17 mouse cellular contexts compared by ENCODE assay signal in genomic region chr7:109129946-109130686, GRCm38 (mm10). TPM values are rescaled to one million over a fixed set of nuclear protein-coding genes. Genes with fewer than 3 reads are reported as not detected.
DNase-seq lines count a peak whose midpoint lies in the region; ATAC-seq lines count a peak whose summit lies in the region.
"Had no signal": no experiment of that assay in that cellular context is flagged by ENCODE, and none has a peak within 500 bp of the region (broad histone marks: within the 10 kb centered on the region; RNA-seq: fewer than 3 reads in every experiment).

No protein-coding gene starts in this region.

- H3K36me3 ChIP-seq in forebrain, embryonic 11.5 days (ENCODE audit: control insufficient read depth, insufficient read depth, low read length): no peaks in the 10 kb centered on the region
- H3K36me3 ChIP-seq in forebrain, embryonic 10.5 days (replicated peaks): peaks cover 8% of the 10 kb centered on the region; the same call in 1 of the 2 replicates
- H3K36me3 ChIP-seq in midbrain, embryonic 11.5 days (ENCODE audit: control insufficient read depth, insufficient read depth, low read length): no peaks in the 10 kb centered on the region
- no peaks in the 10 kb centered on the region for H3K36me3 ChIP-seq in midbrain, embryonic 10.5 days
- H3K36me3 ChIP-seq in midbrain, embryonic 16.5 days (ENCODE audit: control insufficient read depth, insufficient read depth, low read length): no peaks in the 10 kb centered on the region
- H3K36me3 ChIP-seq: embryonic facial prominence, embryonic 13.5 days; heart, embryonic 10.5 days had no signal

- H3K4me1 ChIP-seq in forebrain, embryonic 11.5 days (replicated peaks; ENCODE audit: control insufficient read depth, insufficient read depth, low read length): no peaks in the 10 kb centered on the region
- peaks cover 8% of the 10 kb centered on the region for H3K4me1 ChIP-seq in forebrain, embryonic 10.5 days
- H3K4me1 ChIP-seq in midbrain, embryonic 11.5 days (ENCODE audit: control insufficient read depth, insufficient read depth, low read length): no peaks in the 10 kb centered on the region
- H3K4me1 ChIP-seq in midbrain, embryonic 10.5 days: no peaks in the 10 kb centered on the region
- H3K4me1 ChIP-seq in midbrain, embryonic 16.5 days (ENCODE audit: control insufficient read depth, insufficient read depth, low read length): no peaks in the 10 kb centered on the region
- H3K4me1 ChIP-seq: embryonic facial prominence, embryonic 13.5 days had no signal

- H3K4me2 ChIP-seq in forebrain, embryonic 11.5 days (ENCODE audit: low read depth, low read length, severe bottlenecking): no peak overlapping the region
- H3K4me2 ChIP-seq in midbrain, embryonic 11.5 days: no peak overlapping the region
- H3K4me2 ChIP-seq in midbrain, embryonic 16.5 days (ENCODE audit: low read length): no peak overlapping the region
- H3K4me2 ChIP-seq: embryonic facial prominence, embryonic 13.5 days had no signal

- no peak overlapping the region for H3K4me3 ChIP-seq in forebrain, embryonic 11.5 days (ENCODE audit: low read depth, low read length)
- H3K4me3 ChIP-seq in forebrain, embryonic 10.5 days: no peak overlapping the region
- no peak overlapping the region for H3K4me3 ChIP-seq in midbrain, embryonic 11.5 days (ENCODE audit: low read depth, low read length)
- H3K4me3 ChIP-seq in midbrain, embryonic 10.5 days: no peak overlapping the region
- H3K4me3 ChIP-seq in midbrain, embryonic 16.5 days (ENCODE audit: low read depth, low read length): no peak overlapping the region
- H3K4me3 ChIP-seq: embryonic facial prominence, embryonic 13.5 days; heart, embryonic 10.5 days had no signal

- ATAC-seq in forebrain, embryonic 11.5 days (replicated peaks; ENCODE audit: low FRiP score): peak; percentile 65
- ATAC-seq in midbrain, embryonic 11.5 days (ENCODE audit: low FRiP score): no peak
- ATAC-seq in midbrain, embryonic 16.5 days: peak; percentile 25; the same call in 1 of the 2 replicates
- ATAC-seq: activated CD4-positive, CD25-positive, alpha-beta regulatory T cell, adult 4 months had no signal

- no peak overlapping the region for H3K9ac ChIP-seq in forebrain, embryonic 11.5 days (ENCODE audit: low read length)
- H3K9ac ChIP-seq in midbrain, embryonic 11.5 days (ENCODE audit: low read length): no peak overlapping the region
- no peak overlapping the region for H3K9ac ChIP-seq in midbrain, embryonic 16.5 days (ENCODE audit: low read depth, low read length)
- H3K9ac ChIP-seq: embryonic facial prominence, embryonic 13.5 days had no signal

- H3K9me3 ChIP-seq in forebrain, embryonic 11.5 days (ENCODE audit: control insufficient read depth, low read length): no peaks in the 10 kb centered on the region
- H3K9me3 ChIP-seq in forebrain, embryonic 10.5 days: no peaks in the 10 kb centered on the region
- no peaks in the 10 kb centered on the region for H3K9me3 ChIP-seq in midbrain, embryonic 11.5 days (ENCODE audit: control insufficient read depth, low read length)
- H3K9me3 ChIP-seq in midbrain, embryonic 10.5 days (replicated peaks): no peaks in the 10 kb centered on the region
- H3K9me3 ChIP-seq in midbrain, embryonic 16.5 days (replicated peaks; ENCODE audit: control insufficient read depth, low read length, poor library complexity, severe bottlenecking): no peaks in the 10 kb centered on the region
- H3K9me3 ChIP-seq: embryonic facial prominence, embryonic 13.5 days; heart, embryonic 10.5 days had no signal

- 65% methylated on average over 5 of the region's 5 CpGs for WGBS in forebrain, embryonic 11.5 days
- WGBS in forebrain, embryonic 10.5 days: 67% methylated on average over 5 of the region's 5 CpGs
- WGBS in midbrain, embryonic 11.5 days: 77% methylated on average over 5 of the region's 5 CpGs
- 77% methylated on average over 5 of the region's 5 CpGs for WGBS in midbrain, embryonic 10.5 days
- 72% methylated on average over 5 of the region's 5 CpGs for WGBS in midbrain, embryonic 16.5 days

- DNase-seq in forebrain, embryonic 11.5 days (ENCODE audit: low spot score): no peak
- no peak for DNase-seq in forebrain, embryonic 10.5 days (ENCODE audit: extremely low spot score, low spot score)
- DNase-seq in midbrain, embryonic 11.5 days (ENCODE audit: low spot score, missing footprints): peak; percentile 41
- no peak for DNase-seq in midbrain, embryonic 10.5 days (ENCODE audit: low spot score)
- peak; percentile 32 for DNase-seq in brain, adult 2 months (ENCODE audit: low read depth, low spot score)
- DNase-seq in urinary bladder, postnatal 14 days (ENCODE audit: low spot score): no peak
- no peak for DNase-seq in heart, adult 8-10 months (ENCODE audit: low spot score)
- DNase-seq: kidney, adult 2 months; left cerebral cortex, postnatal 4 days; lung, adult 18-20 months; right cerebral cortex, postnatal 25 days; thymus, postnatal 36 days had no signal

- no peaks in the 10 kb centered on the region; the same call in 1 of the 2 replicates for H3K27me3 ChIP-seq in forebrain, embryonic 11.5 days (ENCODE audit: control insufficient read depth, insufficient read depth, low read length)
- peaks cover 13% of the 10 kb centered on the region; the same call in 1 of the 2 replicates for H3K27me3 ChIP-seq in forebrain, embryonic 10.5 days (ENCODE audit: poor library complexity, severe bottlenecking)
- H3K27me3 ChIP-seq in midbrain, embryonic 11.5 days (ENCODE audit: control insufficient read depth, insufficient read depth, low read length): no peaks in the 10 kb centered on the region
- no peaks in the 10 kb centered on the region for H3K27me3 ChIP-seq in midbrain, embryonic 10.5 days (ENCODE audit: low read depth, poor library complexity, severe bottlenecking)
- no peaks in the 10 kb centered on the region for H3K27me3 ChIP-seq in midbrain, embryonic 16.5 days (ENCODE audit: control insufficient read depth, insufficient read depth, low read depth, low read length)
- H3K27me3 ChIP-seq: embryonic facial prominence, embryonic 13.5 days had no signal

- H3K27ac ChIP-seq in forebrain, embryonic 11.5 days (ENCODE audit: low read depth, low read length): no peak overlapping the region
- H3K27ac ChIP-seq in forebrain, embryonic 10.5 days: no peak overlapping the region
- H3K27ac ChIP-seq in midbrain, embryonic 11.5 days (ENCODE audit: low read depth, low read length): no peak overlapping the region
- H3K27ac ChIP-seq in midbrain, embryonic 10.5 days (replicated peaks): no peak overlapping the region
- H3K27ac ChIP-seq in midbrain, embryonic 16.5 days (ENCODE audit: low read length): no peak overlapping the region
- H3K27ac ChIP-seq: embryonic facial prominence, embryonic 13.5 days; heart, embryonic 10.5 days had no signal

RNA-seq across cellular contexts. Expression of gene Lmo1, which starts 44.9 kb away (rescaled TPM):
- polyA plus RNA-seq in forebrain, embryonic 11.5 days (2014; fragmentation: Nextera tagmentation; extraction: Ambion mirVana): 114 and 145 TPM in 2 replicates
- 21.9 and 29.6 TPM in 2 replicates for polyA plus RNA-seq in forebrain, embryonic 10.5 days (2016; fragmentation: Nextera tagmentation; extraction: Ambion mirVana)
- polyA plus RNA-seq in midbrain, embryonic 11.5 days (2014; fragmentation: Nextera tagmentation; extraction: Ambion mirVana): 117 and 124 TPM in 2 replicates
- 34.8 and 57.9 TPM in 2 replicates for polyA plus RNA-seq in midbrain, embryonic 10.5 days (2016; fragmentation: Nextera tagmentation; extraction: Ambion mirVana)
- polyA plus RNA-seq in midbrain, embryonic 16.5 days (2015; fragmentation: Nextera tagmentation; extraction: Ambion mirVana): 101 and 126 TPM in 2 replicates
- total RNA-seq in heart, adult 8-10 months (2022): 1 to 10 TPM; 2.1 to 3.7 (median 3.2) TPM
- total RNA-seq: megakaryocyte-erythroid progenitor cell, adult 5-6 weeks had no signal
- polyA plus RNA-seq: activated CD4-positive, CD25-positive, alpha-beta regulatory T cell, adult 4 months had no signal

RNA-seq across cellular contexts. Expression of gene Ric3, which starts 47.0 kb away (rescaled TPM):
- 16.1 and 18.2 TPM in 2 replicates for polyA plus RNA-seq in forebrain, embryonic 11.5 days (2014; fragmentation: Nextera tagmentation; extraction: Ambion mirVana)
- polyA plus RNA-seq in forebrain, embryonic 10.5 days (2016; fragmentation: Nextera tagmentation; extraction: Ambion mirVana): 17.3 and 18.7 TPM in 2 replicates
- 21.3 and 22.7 TPM in 2 replicates for polyA plus RNA-seq in midbrain, embryonic 11.5 days (2014; fragmentation: Nextera tagmentation; extraction: Ambion mirVana)
- polyA plus RNA-seq in midbrain, embryonic 10.5 days (2016; fragmentation: Nextera tagmentation; extraction: Ambion mirVana): 19.8 and 23.4 TPM in 2 replicates
- 36.1 and 38.0 TPM in 2 replicates for polyA plus RNA-seq in midbrain, embryonic 16.5 days (2015; fragmentation: Nextera tagmentation; extraction: Ambion mirVana)
- total RNA-seq in heart, adult 8-10 months (2022): 1 to 10 TPM; 2.1 to 5.0 (median 2.9) TPM

Comparison
In these comparisons a context has a peak if more than half of its experiments do, and no peak if none do; other contexts are left out.
1. DNase-seq: peak in midbrain, embryonic 11.5 days (single experiment) and brain, adult 2 months (single experiment); none in forebrain, embryonic 11.5 days (single experiment), forebrain, embryonic 10.5 days (single experiment), midbrain, embryonic 10.5 days (single experiment), urinary bladder, postnatal 14 days (single experiment) and heart, adult 8-10 months (single experiment).